Mouse (Mus musculus) midbrain, embryonic 16.5 days (tissue): Measurements from ENCODE around the gene Aph1c. TPM values are rescaled to one million over a fixed set of nuclear protein-coding genes. Genes with fewer than 3 reads are reported as not detected.

Experiments used
- ATAC-seq: fragments of 200-750 bp; cut with Nextera tagmentation; 2 replicates; pipeline ENCODE4 v1.8.0; 2017; ENCODE audit warnings: moderate TSS enrichment
- H3K27ac ChIP-seq: fragments of 300-500 bp; sonication (generic); 2 replicates; pipeline ENCODE4 v1.5.1; 2014; ENCODE audit warnings: mild to moderate bottlenecking, low read length, mixed read lengths
- H3K27me3 ChIP-seq: fragments of 300-500 bp; sonication (generic); 2 replicates; pipeline ENCODE4 v1.6.1; 2014; ENCODE audit warnings: low read depth, low read length, mixed read lengths; ENCODE audit not compliant: control insufficient read depth, insufficient read depth
- H3K36me3 ChIP-seq: fragments of 300-500 bp; sonication (generic); 2 replicates; pipeline ENCODE4 v1.6.1; 2014; ENCODE audit warnings: mild to moderate bottlenecking, low read length, moderate library complexity, mixed read lengths; ENCODE audit not compliant: control insufficient read depth, insufficient read depth
- H3K4me1 ChIP-seq: fragments of 300-500 bp; sonication (generic); 2 replicates; pipeline ENCODE4 v1.6.1; 2014; ENCODE audit warnings: mild to moderate bottlenecking, low read length, mixed read lengths; ENCODE audit not compliant: control insufficient read depth, insufficient read depth
- H3K4me2 ChIP-seq: fragments of 300-500 bp; sonication (generic); 2 replicates; pipeline ENCODE4 v1.6.1; 2014; ENCODE audit warnings: mild to moderate bottlenecking, low read length, mixed read lengths
- H3K4me3 ChIP-seq: fragments of 300-500 bp; sonication (generic); 2 replicates; pipeline ENCODE4 v1.5.1; 2014; ENCODE audit warnings: low read depth, mild to moderate bottlenecking, low read length, moderate library complexity, mixed read lengths
- H3K9ac ChIP-seq: fragments of 300-500 bp; sonication (generic); 2 replicates; pipeline ENCODE4 v1.6.1; 2014; ENCODE audit warnings: low read depth, low read length, mixed read lengths
- H3K9me3 ChIP-seq: fragments of 300-500 bp; sonication (generic); replicated peaks from 2 replicates; pipeline ENCODE4 v1.6.1; 2014; ENCODE audit warnings: mild to moderate bottlenecking, low read length, mixed read lengths; ENCODE audit not compliant: control insufficient read depth, poor library complexity, severe bottlenecking
- WGBS: fragments of 180-500 bp; shearing (Covaris S2); extraction: QIAGEN DNeasy Blood & Tissue Kit; methylation state at CpG from one replicate; pipeline ENCODE4 v1.1.7; 2014; 5-methylcytosine and 5-hydroxymethylcytosine counted together
- polyA plus RNA-seq: library from polyadenylated mRNA; unstranded; fragments of >200 nt; fragmentation: Nextera tagmentation; extraction: Ambion mirVana; gene quantifications from 2 replicates; pipeline ENCODE4 v1.2.1, GENCODE M21; 2015

The Aph1c gene
- polyA plus RNA-seq, 1 experiment from 2014 or later: 3.0 TPM

DNA sequence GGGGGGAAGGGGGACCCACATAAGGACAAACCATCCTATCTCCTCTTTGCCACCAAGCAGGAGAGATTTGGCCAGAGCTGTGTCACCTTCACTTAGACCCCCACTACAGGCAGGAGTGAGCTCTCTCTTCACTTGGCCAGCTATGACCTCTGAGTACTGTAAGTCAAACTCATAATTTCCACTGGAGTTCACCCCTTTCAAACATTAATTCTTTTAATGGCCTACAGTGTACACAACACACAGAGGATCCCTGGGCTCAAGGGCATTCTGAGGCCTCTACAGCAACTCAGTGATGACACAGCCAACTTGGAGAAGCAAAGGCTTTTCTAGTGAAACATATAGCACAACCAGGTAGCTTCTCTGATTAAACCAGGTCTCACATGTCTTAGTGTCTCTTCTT is 63.8 kb downstream of the Aph1c start:
- Histone ChIP-seq H3K36me3 (no peaks in the 10 kb centered on the region), H3K27ac (no peak overlapping the region), H3K4me1 (no peaks in the 10 kb centered on the region), H3K9ac (no peak overlapping the region), H3K27me3 (no peaks in the 10 kb centered on the region), H3K4me2 (no peak overlapping the region), H3K9me3 (no peaks in the 10 kb centered on the region), H3K4me3 (no peak overlapping the region)
- no peak for ATAC-seq

DNA sequence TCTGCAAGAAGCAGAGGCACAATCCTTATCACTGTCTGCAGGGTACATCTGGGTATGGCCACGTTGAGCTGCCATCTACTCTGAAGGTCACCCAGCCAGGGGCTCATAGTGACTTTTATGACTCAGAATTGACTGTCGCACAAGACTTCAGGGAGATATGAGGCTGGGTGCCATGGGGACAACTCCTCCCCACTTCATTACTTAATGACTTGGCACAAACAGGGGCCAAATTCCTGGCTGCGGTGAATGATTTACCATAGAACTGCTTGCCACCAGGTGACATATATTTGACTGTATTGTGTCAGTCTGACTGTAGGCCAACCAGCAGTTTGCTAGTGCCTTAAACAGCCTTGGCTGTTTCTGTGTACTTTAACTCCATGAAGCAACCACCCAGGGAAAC is 65.3 kb downstream of the Aph1c start:
- Histone ChIP-seq H3K4me2 (no peak overlapping the region), H3K27ac (no peak overlapping the region), H3K9ac (no peak overlapping the region), H3K27me3 (no peaks in the 10 kb centered on the region), H3K4me1 (no peaks in the 10 kb centered on the region), H3K4me3 (no peak overlapping the region), H3K9me3 (no peaks in the 10 kb centered on the region), H3K36me3 (no peaks in the 10 kb centered on the region)
- WGBS: 88% methylated on average over 3 of the region's 3 CpGs
- no peak for ATAC-seq

- WGBS: 80% methylated on average over 1 of the region's 1 CpGs
- Histone ChIP-seq H3K4me2 (no peak overlapping the region), H3K9me3 (no peaks in the 10 kb centered on the region), H3K27me3 (no peaks in the 10 kb centered on the region), H3K9ac (no peak overlapping the region), H3K4me3 (no peak overlapping the region), H3K27ac (no peak overlapping the region), H3K4me1 (no peaks in the 10 kb centered on the region), H3K36me3 (no peaks in the 10 kb centered on the region)
- no peak for ATAC-seq
Observed at GRCm38 (mm10) chr9:66768721-66769120, 65.8 kb downstream of the Aph1c start.

Other genes with a start within 250 kb of the Aph1c start
- 43.5 and 62.6 TPM in 2 replicates for gene Usp3, start 241.6 kb downstream of the Aph1c start, polyA plus RNA-seq
- gene Car12, start 121.0 kb downstream of the Aph1c start, polyA plus RNA-seq: 2.0 TPM in 2 replicates
- gene Aph1b, start 39.2 kb downstream of the Aph1c start, polyA plus RNA-seq: 21.5 and 23.8 TPM in 2 replicates
- 0.52 and 0.54 TPM in 2 replicates for gene Gm10647, start 37.7 kb downstream of the Aph1c start, polyA plus RNA-seq
- gene Rab8b, start 85.0 kb upstream of the Aph1c start, polyA plus RNA-seq: 29.4 and 30.7 TPM in 2 replicates
- gene Rps27l, start 111.4 kb upstream of the Aph1c start, polyA plus RNA-seq: 157 and 180 TPM in 2 replicates
- gene Lactb, start 140.8 kb upstream of the Aph1c start, polyA plus RNA-seq: 10.2 and 11.1 TPM in 2 replicates
- 156 and 159 TPM in 2 replicates for gene Tpm1, start 214.7 kb upstream of the Aph1c start, polyA plus RNA-seq